Mouse (Mus musculus): ENCODE measurements around the gene Akap6.

GRCm38 (mm10) chr12:53066321-53066720, 367.1 kb downstream of the Akap6 start:
- TF ChIP-seq POLR2A (IDR thresholded peaks at IDR 0.05; ENCODE audit: extremely low read depth, insufficient read depth, low read length) (no peak), CTCF (IDR thresholded peaks at IDR 0.05; ENCODE audit: low read depth, low read length) (no peak)

Measured in liver, adult 2 months (tissue).